Mouse (Mus musculus) ES-CJ7 (cell line): ENCODE measurements around the gene Sgtb.

Source experiments
- DNase-seq: peaks from one replicate; pipeline ENCODE4 v3.0.0; 2011; ENCODE audit warnings: low read depth, low spot score

Sgtb gene

GRCm38 (mm10) chr13:104109816-104110521, 428 bp downstream of the Sgtb start:
- peak; percentile 69 for DNase-seq

GRCm38 (mm10) chr13:104110526-104110925, 985 bp downstream of the Sgtb start:
- DNase-seq: no peak

- DNase-seq: no peak
Observed at GRCm38 (mm10) chr13:104112266-104112900, 2.8 kb downstream of the Sgtb start.

- peak; percentile 59 for DNase-seq
Observed at GRCm38 (mm10) chr13:104113782-104114181, 4.2 kb downstream of the Sgtb start.

- no peak for DNase-seq
Observed at GRCm38 (mm10) chr13:104114827-104115226, 5.3 kb downstream of the Sgtb start.

GRCm38 (mm10) chr13:104122078-104122840, 12.7 kb downstream of the Sgtb start:
- DNase-seq: peak; percentile 46

- no peak for DNase-seq
Observed at GRCm38 (mm10) chr13:104123662-104124381, 14.3 kb downstream of the Sgtb start.

GRCm38 (mm10) chr13:104132561-104132960, 23.0 kb downstream of the Sgtb start:
- no peak for DNase-seq

GRCm38 (mm10) chr13:104134510-104135085, 25.1 kb downstream of the Sgtb start:
- no peak for DNase-seq

GRCm38 (mm10) chr13:104139369-104140209, 30.0 kb downstream of the Sgtb start:
- peak; percentile 71 for DNase-seq

GRCm38 (mm10) chr13:104144871-104145270, 35.3 kb downstream of the Sgtb start:
- DNase-seq: no peak

GRCm38 (mm10) chr13:104145646-104146045, 36.1 kb downstream of the Sgtb start:
- DNase-seq: no peak

GRCm38 (mm10) chr13:104154180-104154579, 44.6 kb downstream of the Sgtb start:
- DNase-seq: no peak

- DNase-seq: no peak
Observed at GRCm38 (mm10) chr13:104155106-104155505, 45.6 kb downstream of the Sgtb start.

GRCm38 (mm10) chr13:104155686-104156085, 46.1 kb downstream of the Sgtb start:
- DNase-seq: no peak

GRCm38 (mm10) chr13:104171711-104172110, 62.2 kb downstream of the Sgtb start:
- DNase-seq: peak; percentile 55

GRCm38 (mm10) chr13:104172498-104172897, 63.0 kb downstream of the Sgtb start:
- no peak for DNase-seq

- no peak for DNase-seq
Observed at GRCm38 (mm10) chr13:104176874-104177273, 67.3 kb downstream of the Sgtb start.

GRCm38 (mm10) chr13:104177796-104178649, 68.5 kb downstream of the Sgtb start, which contains the start of gene Trappc13:
Gene Trappc13 (minus strand): TSS chr13:104178469.
- DNase-seq: peak; percentile 88
